Mouse (Mus musculus) lung, embryonic 14.5 days (tissue): ENCODE measurements around the gene Gga3. TPM values are rescaled to one million over a fixed set of nuclear protein-coding genes. Genes with fewer than 3 reads are reported as not detected.
A peak's percentile ranks its signal among the peaks of the same experiment; 100 is the strongest.

Experiments
- ATAC-seq: fragments of 200-750 bp; cut with Nextera tagmentation; 2 replicates; pipeline ENCODE4 v1.8.0; 2017; ENCODE audit warnings: mild to moderate bottlenecking, moderate TSS enrichment, moderate library complexity; ENCODE audit not compliant: insufficient read depth
- DNase-seq: peaks from one replicate; pipeline ENCODE4 v3.0.0-alpha.2; 2015
- H3K27ac ChIP-seq: fragments of 300-500 bp; sonication (generic); 2 replicates; pipeline ENCODE4 v1.5.1; 2014; ENCODE audit warnings: low read depth, mild to moderate bottlenecking, moderate library complexity
- H3K27me3 ChIP-seq: fragments of 300-500 bp; sonication (generic); 2 replicates; pipeline ENCODE4 v1.6.1; 2014; ENCODE audit warnings: low read length, control low read depth; ENCODE audit not compliant: insufficient read depth
- H3K36me3 ChIP-seq: fragments of 300-500 bp; sonication (generic); 2 replicates; pipeline ENCODE4 v1.6.1; 2014; ENCODE audit warnings: control low read depth; ENCODE audit not compliant: insufficient read depth
- H3K4me1 ChIP-seq: fragments of 300-500 bp; sonication (generic); 2 replicates; pipeline ENCODE4 v1.6.1; 2014; ENCODE audit warnings: antibody characterized with exemption, control low read depth; ENCODE audit not compliant: insufficient read depth
- H3K4me2 ChIP-seq: fragments of 300-500 bp; sonication (generic); 2 replicates; pipeline ENCODE4 v1.6.1; 2014; ENCODE audit warnings: mild to moderate bottlenecking
- H3K4me3 ChIP-seq: fragments of 300-500 bp; sonication (generic); 2 replicates; pipeline ENCODE4 v1.5.1; 2014; ENCODE audit warnings: low read depth, low read length
- H3K9ac ChIP-seq: fragments of 300-500 bp; sonication (generic); 2 replicates; pipeline ENCODE4 v1.6.1; 2014
- H3K9me3 ChIP-seq: fragments of 300-500 bp; sonication (generic); 2 replicates; pipeline ENCODE4 v1.6.1; 2016; ENCODE audit warnings: low read depth, low read length, control low read depth
- CTCF ChIP-seq: IDR thresholded peaks from 2 replicates; pipeline ENCODE4 v1.5.1; 2016; ENCODE audit warnings: antibody characterized with exemption, low read depth
- WGBS: fragments of 180-500 bp; shearing (Covaris S2); extraction: QIAGEN DNeasy Blood & Tissue Kit; methylation state at CpG from one replicate; pipeline ENCODE4 v1.1.7; 2014; 5-methylcytosine and 5-hydroxymethylcytosine counted together
- polyA plus RNA-seq: library from polyadenylated mRNA; unstranded; fragments of >200 nt; fragmentation: Nextera tagmentation; extraction: Ambion mirVana; gene quantifications from 2 replicates; pipeline ENCODE4 v1.2.1, GENCODE M21; 2014

Gene Gga3
- polyA plus RNA-seq, 1 experiment from 2014 or later, result 22.7 TPM

GRCm38 (mm10) chr11:115644308-115644707 lies 40.5 kb upstream of the Gga3 start:
- H3K4me3 ChIP-seq, result no peak overlapping the region
- no peaks in the 10 kb centered on the region for H3K9me3 ChIP-seq
- no peak for ATAC-seq
- DNase-seq, result no peak
- no peak overlapping the region for H3K9ac ChIP-seq
- no peak for TF ChIP-seq CTCF
- no peaks in the 10 kb centered on the region for H3K27me3 ChIP-seq
- H3K36me3 ChIP-seq, result peaks cover 38% of the 10 kb centered on the region
- H3K27ac ChIP-seq, result no peak overlapping the region
- H3K4me1 ChIP-seq, result no peaks in the 10 kb centered on the region
- H3K4me2 ChIP-seq, result no peak overlapping the region
- WGBS, result 89% methylated on average over 13 of the region's 13 CpGs

DNA sequence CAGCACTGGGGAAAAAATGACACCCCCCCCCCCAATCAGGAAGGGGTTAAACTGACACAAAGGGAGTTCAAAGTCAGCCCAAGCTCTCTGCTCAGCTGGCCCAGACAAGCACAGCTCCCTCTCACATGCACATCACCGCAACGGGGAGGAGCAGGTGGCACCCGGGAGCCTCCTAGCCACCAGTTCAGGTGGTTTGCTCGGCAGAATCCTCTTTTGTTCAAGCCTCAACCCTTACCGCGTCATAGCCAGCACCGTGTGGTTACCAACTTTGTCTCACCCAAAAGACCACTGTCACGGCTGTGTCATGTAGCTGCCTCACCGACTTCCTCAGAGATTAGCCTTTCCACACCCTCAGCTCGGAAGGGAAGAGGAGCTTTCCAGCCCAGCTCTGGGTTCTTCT lies 39.4 kb upstream of the Gga3 start:
- no peak for DNase-seq
- Histone ChIP-seq H3K36me3 (peaks cover 35% of the 10 kb centered on the region), H3K4me2 (no peak overlapping the region), H3K27me3 (no peaks in the 10 kb centered on the region), H3K4me1 (no peaks in the 10 kb centered on the region), H3K4me3 (no peak overlapping the region), H3K27ac (no peak overlapping the region), H3K9me3 (no peaks in the 10 kb centered on the region), H3K9ac (no peak overlapping the region)
- ATAC-seq, result no peak
- 76% methylated on average over 10 of the region's 10 CpGs for WGBS
- TF ChIP-seq CTCF, result no peak

DNA sequence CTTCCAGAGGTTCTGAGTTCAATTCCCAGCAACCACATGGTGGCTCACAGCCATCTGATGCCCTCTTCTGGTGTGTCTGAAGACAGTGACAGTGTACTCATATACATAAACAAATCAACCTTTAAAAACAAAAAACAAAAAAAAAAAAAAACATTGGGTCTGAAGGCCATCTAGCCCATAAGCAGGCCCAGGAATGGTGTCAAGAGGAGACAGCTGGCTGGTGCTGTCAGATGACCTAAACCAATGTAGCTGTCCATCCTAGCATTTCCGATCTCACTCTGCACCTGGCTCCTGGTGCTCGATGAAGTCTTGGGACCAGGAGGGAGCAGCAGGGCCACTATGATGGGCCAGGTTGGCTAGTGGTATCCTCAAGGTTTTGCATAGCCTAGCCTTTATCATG lies 38.9 kb upstream of the Gga3 start:
- 87% methylated on average over 2 of the region's 2 CpGs for WGBS
- H3K27ac ChIP-seq, result no peak overlapping the region

GRCm38 (mm10) chr11:115641664-115642036 lies 37.8 kb upstream of the Gga3 start:
- no peaks in the 10 kb centered on the region for H3K9me3 ChIP-seq
- TF ChIP-seq CTCF, result no peak
- H3K4me2 ChIP-seq, result no peak overlapping the region
- DNase-seq (no peak), ATAC-seq (no peak)
- H3K9ac ChIP-seq, result no peak overlapping the region
- no peak overlapping the region for H3K27ac ChIP-seq
- H3K27me3 ChIP-seq, result no peaks in the 10 kb centered on the region
- 88% methylated on average over 4 of the region's 4 CpGs for WGBS
- H3K36me3 ChIP-seq, result peaks cover 26% of the 10 kb centered on the region
- H3K4me1 ChIP-seq, result no peaks in the 10 kb centered on the region
- no peak overlapping the region for H3K4me3 ChIP-seq

More for the DNA sequence above, 38.9 kb upstream of the Gga3 start:
- Histone ChIP-seq H3K4me1 (no peaks in the 10 kb centered on the region), H3K4me2 (no peak overlapping the region), H3K27me3 (no peaks in the 10 kb centered on the region), H3K9me3 (no peaks in the 10 kb centered on the region), H3K9ac (no peak overlapping the region), H3K36me3 (peaks cover 29% of the 10 kb centered on the region), H3K4me3 (no peak overlapping the region)
- no peak for ATAC-seq
- no peak for DNase-seq
- TF ChIP-seq CTCF, result no peak

- no peak for TF ChIP-seq CTCF
- ATAC-seq (no peak), DNase-seq (no peak)
- Histone ChIP-seq H3K27me3 (no peaks in the 10 kb centered on the region), H3K4me1 (no peaks in the 10 kb centered on the region), H3K9me3 (no peaks in the 10 kb centered on the region), H3K27ac (no peak overlapping the region), H3K4me2 (no peak overlapping the region), H3K9ac (no peak overlapping the region), H3K4me3 (no peak overlapping the region), H3K36me3 (peaks cover 20% of the 10 kb centered on the region)
- WGBS, result 48% methylated on average over 14 of the region's 14 CpGs
Measured at GRCm38 (mm10) chr11:115640978-115641663, 37.3 kb upstream of the Gga3 start.

DNA sequence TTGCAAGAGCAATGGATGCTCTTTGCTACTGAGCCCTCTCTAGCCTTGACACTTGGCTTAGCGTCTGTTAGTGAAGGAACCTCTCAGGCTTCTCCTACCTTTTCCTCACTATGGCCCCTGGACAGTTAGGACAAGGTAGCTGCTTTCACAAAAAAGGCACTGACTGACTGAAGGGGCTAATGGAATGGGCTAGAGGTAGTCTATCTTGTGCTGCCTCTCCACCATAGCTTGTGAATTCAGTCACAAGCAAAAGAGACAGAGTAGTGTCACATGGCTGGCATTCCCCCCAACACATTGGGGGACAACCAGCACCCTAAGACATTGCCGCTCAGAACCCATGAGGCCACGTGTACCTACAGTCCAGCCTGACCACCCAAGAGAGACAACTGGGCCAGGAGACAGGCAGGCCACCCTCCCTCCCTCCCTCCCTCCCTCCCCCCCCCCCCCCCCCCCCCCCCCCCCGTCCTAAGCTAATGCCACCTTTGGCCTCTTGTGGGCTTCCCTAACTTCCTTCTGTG lies 36.5 kb upstream of the Gga3 start:
- Histone ChIP-seq H3K27ac (no peak overlapping the region), H3K4me2 (no peak overlapping the region), H3K4me3 (no peak overlapping the region), H3K27me3 (no peaks in the 10 kb centered on the region), H3K9ac (no peak overlapping the region), H3K36me3 (peaks cover 13% of the 10 kb centered on the region), H3K4me1 (no peaks in the 10 kb centered on the region), H3K9me3 (no peaks in the 10 kb centered on the region)
- WGBS, result 80% methylated on average over 3 of the region's 4 CpGs
- TF ChIP-seq CTCF, result no peak
- DNase-seq, result no peak
- ATAC-seq, result no peak

- Histone ChIP-seq H3K9me3 (no peaks in the 10 kb centered on the region), H3K9ac (peak overlapping the region; percentile 26; the same call in 1 of the 2 replicates), H3K4me2 (no peak overlapping the region), H3K36me3 (peaks cover 9% of the 10 kb centered on the region), H3K4me1 (no peaks in the 10 kb centered on the region), H3K27ac (peak overlapping the region; percentile 46; the same call in 1 of the 2 replicates), H3K4me3 (no peak overlapping the region), H3K27me3 (no peaks in the 10 kb centered on the region)
- ATAC-seq, result no peak
- 72% methylated on average over 4 of the region's 4 CpGs for WGBS
- DNase-seq, result no peak
- no peak for TF ChIP-seq CTCF
Measured at GRCm38 (mm10) chr11:115639540-115639939, 35.7 kb upstream of the Gga3 start.
